Mouse (Mus musculus) layer of hippocampus, postnatal 25 days (tissue): ENCODE data around the gene Sorcs2. TPM values are rescaled to one million over a fixed set of nuclear protein-coding genes. Genes with fewer than 3 reads are reported as not detected.

Source experiments
- DNase-seq, 2 experiments: peaks; one replicate each; pipeline ENCODE4 v3.0.0; 2022; ENCODE audit warnings: mixed read lengths in 2 of 2, low spot score in 1 of 2; ENCODE audit errors: extremely low spot score in 1 of 2
- total RNA-seq, 2 experiments: library from RNA; stranded (reverse); gene quantifications; 2 replicates each; pipeline ENCODE4 v1.2.3; 2021

The Sorcs2 gene
- total RNA-seq = 10 to 100 TPM; 52.4 to 53.8 TPM

DNA sequence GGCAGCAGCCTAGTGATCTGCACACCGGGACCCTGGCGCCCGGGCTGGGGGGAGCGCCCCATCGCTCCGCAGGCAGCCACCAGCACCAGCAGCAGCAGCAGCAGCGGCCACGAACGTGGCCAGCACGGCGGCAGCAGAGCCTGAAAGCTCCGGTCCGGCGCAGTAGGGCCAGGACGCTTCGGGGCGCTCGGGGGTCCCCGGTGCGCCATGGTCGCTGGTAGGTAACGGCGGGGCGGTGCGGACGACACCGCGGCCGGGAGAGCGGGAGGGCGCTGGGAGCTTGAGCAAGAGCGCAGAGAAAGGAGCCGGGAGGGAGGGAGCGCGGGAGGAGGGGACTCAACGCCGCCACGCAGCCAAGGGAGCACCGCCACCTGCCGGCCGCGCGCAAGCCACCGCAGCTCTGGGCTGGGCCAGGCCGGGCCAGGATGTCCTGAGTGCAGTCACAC is at the start of gene Sorcs2:
Sorcs2 (minus strand) TSS at position 303 of the 446 bp plus-strand sequence.
- peak; percentile 82 to 86 for DNase-seq

DNA sequence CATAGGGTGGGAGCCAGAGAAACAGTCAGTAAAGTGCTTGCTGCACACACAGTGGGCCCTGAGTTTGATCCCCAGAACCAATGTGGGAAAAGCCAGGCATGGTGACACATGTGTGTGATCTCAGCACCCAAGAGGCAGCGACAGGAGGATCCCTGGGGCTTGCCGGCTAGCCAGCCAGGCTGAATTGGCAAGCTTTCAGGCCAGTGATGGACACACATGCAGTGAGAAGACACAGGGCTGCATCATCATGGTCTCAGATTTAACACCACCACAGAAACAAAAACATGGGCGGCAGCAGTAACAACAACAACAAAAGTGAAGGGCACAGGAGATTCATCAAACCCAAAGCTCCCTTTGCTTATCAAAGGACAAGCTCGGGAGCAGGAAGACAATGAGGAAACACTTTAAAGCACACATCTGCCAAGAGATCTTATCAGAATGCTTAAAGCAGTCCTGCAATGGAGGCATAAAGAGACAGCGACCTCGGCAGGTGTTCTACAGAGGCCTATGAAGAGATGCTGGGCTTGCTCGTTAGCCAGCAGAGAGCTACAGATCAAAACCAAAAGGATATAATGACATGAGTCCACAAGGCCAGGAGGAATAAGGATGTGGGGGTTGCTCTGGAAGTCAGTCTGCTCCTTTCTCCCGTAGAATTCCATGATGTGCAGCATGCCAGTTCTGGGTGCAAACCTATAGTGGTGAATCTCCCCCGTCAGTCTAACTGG is 48.4 kb upstream of the Sorcs2 start:
- DNase-seq = no peak

DNA sequence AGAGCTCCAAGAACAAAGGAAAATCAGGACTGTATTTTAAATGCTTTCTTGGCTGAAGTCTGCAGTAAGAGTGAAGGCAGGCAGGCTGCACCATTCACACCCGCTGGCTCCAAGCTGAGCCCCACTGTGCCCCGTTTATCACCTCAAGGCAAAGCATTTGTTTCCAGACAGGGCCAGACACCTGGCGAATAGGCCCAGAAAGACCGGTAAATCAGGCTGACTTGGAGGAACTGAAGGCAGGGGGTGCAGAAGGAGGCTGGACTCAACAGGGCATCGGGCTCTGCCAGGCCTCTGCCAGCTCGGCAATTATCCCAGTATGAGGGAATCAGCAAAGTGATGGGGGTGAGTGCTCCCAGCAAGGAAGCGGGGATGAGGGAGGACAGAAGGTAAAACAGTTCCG is 47.1 kb upstream of the Sorcs2 start:
- DNase-seq = no peak

DNA sequence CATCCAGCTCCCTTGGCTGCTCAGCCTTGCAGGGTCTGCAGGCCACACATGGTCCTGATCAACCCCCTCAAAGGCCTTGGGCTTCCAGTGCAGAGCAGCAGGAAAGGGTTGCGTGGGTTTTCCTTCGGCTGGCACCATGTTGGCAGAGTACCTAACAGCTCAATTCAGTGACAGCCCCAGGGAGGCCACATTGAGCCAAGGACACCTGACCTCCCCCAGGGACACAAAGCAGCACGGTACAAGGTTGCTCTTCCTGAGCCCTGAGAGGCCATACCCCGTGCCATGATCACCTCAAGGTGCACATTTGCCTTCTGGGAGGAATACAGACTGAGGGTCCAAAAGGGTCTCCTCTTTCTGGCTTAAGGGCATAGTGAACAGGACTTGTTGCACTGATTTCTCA is 46.7 kb upstream of the Sorcs2 start:
- no peak for DNase-seq

DNA sequence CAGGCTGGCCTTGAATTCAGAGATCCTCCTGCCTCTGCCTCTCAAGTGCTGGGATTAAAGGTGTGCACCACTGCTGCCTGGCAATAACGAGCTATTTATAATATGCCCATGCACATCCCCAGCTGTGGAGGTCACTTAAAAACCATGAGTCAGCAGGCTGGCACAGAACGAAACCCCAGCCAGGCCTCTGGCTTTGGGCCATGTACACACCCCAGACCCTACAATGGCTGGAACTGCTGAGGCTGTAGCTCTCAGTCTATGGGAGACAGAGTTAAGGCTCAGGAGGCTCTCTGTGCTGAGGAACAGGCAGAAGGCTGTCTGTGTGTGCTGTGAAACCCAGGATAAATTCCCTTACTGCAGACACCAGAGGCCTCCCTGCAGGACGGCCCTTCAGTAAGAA is 42.8 kb upstream of the Sorcs2 start:
- no peak for DNase-seq

DNA sequence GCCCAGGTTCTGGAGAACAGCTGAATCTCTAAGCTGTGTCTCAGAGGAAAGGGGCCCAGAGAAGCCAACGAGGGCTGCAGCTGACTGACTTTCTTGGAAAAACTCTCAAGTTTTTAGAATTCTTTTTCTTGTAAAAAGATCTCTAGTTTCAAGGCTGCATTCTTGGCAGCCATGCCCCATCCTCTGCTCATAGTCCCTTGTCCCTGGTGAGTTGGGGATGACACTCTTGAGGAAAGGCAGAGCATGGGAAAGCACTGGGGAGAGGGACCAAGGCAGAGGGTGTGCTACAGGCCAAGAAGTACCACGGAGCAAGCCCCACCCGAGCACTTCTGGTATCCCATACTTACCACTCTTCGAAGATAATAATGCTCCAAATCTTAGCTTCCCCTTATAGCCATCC is 38.9 kb upstream of the Sorcs2 start:
- no peak for DNase-seq

DNA sequence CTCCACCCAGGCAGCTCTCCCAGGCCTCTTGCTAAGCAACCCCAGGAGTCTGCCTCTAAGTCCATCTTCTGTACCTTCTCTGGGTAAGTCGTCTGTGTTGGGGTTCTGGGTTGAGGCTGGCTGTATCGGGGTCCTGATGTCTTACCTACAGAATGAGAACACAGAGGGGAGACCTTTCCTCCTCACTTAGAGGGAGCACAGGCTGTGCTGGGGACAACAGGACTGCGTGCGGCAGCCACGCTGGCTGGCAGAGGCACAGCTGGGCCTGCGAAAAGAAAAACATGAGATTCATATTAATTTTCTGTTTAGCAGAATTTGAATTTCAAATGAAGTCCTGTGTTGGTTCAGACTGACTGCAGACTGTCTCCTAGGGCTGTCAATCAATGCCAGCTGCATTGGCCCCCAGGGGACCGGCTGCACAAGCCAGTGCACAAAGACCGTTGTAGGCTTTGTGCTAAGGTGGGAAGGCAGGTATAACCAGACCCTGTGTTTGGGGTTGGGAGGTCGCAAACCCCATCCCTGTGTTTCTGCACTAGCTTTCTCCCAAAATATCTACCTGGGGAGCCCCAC is 36.5 kb upstream of the Sorcs2 start:
- DNase-seq = no peak

DNA sequence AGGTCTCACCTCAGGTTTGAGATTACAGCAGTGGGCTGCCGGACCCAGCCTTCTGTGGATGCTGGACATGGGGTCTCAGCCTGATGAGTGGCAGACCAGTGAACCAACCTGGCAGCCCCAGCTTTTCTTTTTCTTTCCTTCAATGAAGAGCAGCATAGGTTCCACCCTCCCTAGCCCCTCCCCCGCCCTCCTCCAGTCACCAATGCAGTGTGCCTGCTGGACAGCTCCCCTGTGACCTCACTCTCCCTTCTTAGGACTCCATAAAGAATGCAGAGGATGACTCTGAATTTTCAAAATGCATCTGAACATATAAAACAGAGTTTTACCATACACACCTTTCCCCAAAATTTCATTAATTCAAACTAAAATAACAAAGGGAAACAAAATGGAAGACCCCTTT is 33.8 kb upstream of the Sorcs2 start:
- DNase-seq = no peak

DNA sequence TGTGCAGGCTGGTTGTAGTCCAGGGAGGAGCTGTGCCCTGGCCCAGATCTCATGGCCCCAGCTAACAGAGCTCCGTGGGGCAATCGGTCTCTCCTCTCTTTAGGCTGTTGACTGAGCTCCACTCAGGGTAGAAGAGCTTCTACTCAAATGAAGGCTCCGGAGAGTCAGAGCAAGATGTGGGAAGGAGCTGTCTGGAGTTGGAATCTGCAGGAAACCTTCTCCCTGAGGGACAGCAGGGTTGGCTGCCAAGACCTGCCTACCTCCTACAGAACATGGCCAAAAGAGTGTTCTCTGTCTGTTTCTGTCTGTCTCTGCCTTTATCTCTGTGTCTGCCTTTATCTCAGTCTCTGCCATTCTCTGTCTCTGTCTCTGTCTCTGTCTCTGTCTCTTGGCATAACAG is 31.6 kb upstream of the Sorcs2 start:
- DNase-seq = no peak

DNA sequence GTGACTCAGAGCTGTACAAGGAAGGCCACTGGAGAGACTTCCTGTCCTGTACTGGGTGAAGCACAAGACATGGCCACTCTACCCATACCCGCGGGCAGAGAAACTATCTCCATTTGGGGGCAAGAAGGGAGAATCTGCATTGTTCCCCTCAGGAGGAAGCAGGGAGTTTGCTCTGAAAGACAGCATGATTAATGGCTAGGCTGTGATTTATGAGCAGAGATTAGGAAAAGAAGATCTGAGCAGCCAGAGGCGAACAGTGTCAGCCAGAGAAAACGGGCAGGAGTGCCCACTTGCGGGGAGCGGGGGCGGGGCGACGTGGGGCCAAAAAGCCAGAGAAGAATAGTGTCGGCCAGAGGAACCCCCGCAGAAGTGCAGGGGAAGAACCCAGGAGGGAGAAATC is 29.9 kb upstream of the Sorcs2 start:
- no peak for DNase-seq

DNA sequence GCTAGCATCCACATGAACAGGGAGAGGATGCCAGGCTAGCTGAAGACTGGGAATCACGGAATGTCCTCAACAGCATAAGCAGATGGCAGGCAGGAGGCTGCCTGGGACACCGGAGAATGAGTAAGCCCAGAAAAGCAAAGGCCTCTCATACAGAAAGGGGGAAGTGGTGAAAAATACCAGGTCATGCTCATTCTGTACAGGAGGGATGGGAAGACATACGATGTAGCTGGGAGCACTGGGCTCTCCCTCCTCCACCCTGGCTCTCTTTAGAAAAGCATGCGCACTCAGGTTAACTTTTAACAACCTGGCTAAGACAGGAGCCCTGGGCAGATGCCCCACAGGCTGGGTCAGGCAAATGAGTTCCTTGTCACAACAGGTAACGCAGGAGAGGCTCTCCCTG is 28.5 kb upstream of the Sorcs2 start:
- no peak for DNase-seq

DNA sequence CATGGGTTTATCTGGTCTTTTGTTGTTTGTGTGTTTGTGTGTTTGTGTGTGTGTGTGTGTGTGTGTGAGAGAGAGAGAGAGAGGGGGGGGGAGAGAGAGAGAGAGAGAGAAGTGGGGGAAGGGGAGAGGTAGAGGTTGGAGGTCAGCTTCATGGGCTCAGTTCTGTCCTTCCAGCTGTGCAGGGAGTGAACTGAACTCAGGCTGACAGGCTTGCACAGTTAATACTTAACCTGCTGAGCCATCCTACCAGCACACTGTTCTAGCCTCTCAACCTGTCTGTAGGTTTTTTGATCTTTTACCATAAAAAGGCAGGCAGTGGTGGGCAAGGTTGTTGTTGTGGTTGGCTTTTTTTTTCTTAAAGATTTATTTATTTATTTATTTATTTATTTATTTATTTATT is 26.7 kb upstream of the Sorcs2 start:
- DNase-seq = no peak

DNA sequence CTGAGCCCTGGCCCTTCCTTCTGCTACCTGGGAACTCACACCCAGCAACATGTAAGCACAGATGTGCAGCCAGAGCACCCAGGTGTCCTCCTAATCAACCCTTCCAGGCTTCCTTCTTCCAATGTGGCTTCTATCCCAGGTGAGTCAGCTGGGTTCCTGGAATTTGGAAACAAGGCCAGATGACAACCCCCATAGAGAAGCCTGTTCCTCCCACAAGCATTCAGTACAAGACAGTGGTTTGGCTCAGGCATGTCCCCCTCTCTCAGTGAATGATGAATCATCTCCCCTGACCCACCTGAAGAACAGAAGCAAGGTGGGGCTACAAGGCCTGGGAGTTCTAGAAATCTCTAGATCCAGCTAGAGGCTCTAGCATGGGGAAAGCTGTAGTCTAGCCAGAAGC is 24.8 kb upstream of the Sorcs2 start:
- no peak for DNase-seq

DNA sequence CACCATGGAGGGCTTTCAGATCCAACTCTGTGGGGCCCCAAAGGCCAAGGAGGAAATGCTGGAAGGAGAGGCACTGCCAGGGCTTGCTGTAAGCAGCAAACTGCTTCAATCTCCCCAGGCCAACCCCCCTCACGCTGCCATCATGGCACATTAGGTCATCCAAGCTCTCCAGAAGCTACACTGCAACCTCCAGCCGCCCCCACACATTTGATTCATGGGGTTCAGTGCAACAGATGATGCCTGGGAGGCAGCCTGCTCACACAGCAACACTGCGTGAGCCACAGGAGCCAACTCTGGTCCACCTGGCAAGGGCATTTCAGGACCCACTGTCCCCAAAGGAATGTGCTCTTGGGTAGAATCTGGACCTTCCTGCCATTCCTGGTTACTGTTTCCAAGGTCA is 21.9 kb upstream of the Sorcs2 start:
- DNase-seq = no peak

DNA sequence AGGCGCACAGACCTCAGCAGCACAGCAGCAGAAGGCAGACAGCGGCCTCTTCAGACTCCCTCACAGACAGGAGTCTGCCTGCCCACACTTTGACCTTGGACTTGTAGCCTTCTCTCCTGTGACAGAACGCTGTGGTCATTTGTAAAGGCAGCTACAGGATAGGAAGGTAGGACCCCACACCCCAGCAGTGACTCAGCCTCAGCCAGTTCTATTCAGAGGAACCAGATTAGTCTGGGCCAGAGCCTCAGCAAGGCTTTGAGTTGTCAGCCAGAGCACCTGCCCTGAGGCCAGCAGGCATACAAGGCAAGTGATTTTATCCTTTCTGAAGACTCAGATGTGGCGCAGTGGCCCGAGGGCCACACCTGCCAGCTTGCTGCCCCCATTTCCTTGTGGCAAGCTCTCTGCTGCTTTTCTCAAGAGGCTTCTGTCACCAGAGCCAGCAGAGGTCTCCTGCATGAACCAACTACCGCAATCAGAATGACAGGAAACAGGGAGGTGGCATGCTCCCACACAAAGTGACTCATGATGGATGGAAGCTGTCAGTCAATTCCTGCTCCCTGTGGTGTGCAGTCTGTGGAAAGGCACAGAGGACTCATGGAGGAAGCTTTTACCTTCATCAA is 16.9 kb upstream of the Sorcs2 start:
- no peak for DNase-seq

DNA sequence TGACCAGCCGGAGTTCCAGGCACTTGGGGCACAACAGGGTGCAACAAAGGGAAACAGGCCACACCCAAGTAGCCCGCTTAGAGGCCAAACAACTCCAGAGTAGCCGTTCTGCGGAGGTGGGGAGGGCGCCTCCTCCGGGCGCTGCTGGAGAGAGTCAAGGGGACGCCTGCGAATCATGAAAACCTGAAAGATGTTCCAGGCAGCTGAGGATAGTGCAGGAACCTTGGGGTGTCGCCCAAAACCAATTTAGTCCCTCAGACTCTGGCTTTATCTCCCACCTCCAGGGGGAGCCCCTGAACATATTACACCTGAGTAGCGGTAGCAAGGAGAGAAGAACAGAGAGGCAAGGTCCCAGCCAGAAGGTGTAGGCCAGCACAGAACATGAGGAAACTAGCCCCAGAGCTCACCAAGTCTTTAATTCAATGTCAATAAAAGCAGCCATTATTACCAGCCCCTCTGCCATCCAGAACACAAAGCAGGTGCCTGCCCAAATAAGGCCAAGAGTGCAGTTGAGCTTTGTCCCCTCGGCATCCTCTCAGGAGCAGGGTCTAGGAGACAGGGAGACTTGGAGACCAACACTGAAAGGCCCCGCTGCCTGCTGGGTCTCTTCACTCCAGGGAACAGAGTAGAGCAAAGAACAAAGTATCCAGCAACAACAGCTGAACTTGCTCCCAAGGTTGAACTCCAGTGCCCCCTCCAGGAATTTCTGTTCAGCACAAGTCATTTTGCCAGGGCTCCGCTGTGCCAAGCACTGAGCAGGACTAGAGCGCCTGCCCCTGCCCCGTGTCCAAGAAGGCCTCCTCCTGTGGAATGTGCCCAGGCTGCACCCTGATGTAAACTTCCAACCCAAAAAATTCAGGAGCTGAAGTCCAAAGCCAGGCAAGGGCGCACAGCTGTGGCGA is 775 bp upstream of the Sorcs2 start:
- DNase-seq = peak in 1 of 2 experiments; percentile 58

DNA sequence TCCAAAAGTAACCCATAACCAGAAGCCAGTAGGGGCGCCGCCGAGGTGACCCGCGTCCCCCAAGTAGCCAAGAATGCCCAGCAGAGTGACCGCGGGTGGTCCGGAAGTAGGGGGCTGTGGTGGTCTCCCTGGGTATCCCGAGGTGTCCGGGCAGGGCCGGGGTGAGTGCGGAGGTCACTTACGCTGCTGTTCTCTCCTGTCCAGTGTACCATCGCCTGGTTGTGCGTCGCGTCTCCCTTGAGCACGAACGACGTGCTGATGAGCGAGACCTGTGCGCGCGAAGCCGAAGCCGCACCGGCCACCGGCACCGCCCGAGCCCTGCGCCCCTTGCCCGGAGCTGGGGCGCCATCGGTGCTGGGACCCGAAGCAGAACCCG is 567 bp downstream of the Sorcs2 start:
- peak in 1 of 2 experiments; percentile 29 for DNase-seq

DNA sequence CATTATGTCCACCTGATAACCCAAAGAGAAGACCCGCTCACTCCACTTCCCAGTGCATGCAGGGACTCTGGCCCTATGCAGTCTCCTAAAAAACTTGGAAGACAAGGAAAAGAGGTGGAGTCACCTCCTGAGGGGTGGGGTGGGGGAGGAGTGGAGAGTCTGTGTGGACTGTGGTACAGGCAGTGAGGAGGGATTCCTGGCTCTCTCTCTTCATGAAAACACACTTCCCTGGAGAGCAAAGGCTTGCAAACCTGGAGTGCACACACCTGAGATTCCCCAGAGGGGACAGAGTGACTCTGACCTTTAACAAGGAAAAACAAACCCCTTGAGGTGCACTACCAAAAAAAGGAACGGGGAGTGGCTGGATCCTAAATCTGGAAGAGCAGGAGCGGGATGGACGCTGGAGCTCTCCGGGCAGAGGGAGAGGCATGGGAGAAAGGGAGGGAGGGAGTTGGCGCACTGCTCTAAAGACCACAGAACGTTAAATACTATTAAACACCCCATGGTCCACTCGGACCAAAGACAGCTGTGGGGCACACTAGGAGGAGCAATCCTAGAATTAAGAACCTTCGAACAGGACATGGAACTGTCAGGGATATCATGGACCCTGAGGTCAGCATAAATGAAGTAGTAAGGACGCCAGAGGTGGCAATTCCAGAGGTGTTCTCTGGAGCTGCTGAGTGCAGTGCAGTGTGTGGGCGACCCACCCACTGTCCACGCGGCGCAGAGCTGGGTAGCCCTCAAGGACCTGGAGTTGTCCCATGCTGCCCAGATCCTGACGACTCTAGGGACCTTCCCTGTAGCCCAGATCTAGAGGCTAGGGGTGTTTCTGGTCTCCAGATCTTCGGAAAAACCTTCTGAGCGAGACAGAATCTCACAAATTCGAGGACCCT is 1.2 kb downstream of the Sorcs2 start:
- no peak for DNase-seq

DNA sequence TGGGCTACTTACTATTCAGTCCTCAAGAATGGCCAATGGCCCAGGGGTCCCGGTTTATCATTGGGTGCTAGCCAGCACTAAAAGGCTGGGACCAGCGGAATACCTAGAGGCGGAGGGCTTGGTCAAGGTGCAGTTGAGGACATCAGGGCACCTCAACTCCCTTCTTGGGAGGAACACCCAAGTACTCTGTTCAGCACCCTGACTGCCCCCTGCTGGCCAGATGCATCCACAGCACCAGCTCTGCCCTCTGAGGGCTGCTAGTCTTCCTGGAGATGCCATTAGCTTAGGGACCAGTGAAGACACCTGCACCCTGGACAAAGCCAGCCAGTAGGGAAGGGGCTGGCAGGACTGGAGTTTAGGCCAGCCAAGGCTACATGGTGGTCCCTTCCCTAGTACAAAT is 1.9 kb downstream of the Sorcs2 start:
- peak; percentile 74 to 91 for DNase-seq
